Mouse (Mus musculus): ENCODE measurements at regions not wholly inside any gene's neighbourhood (a gene's known extent, or its start where the extent isn't known, plus 50 kb on each side); places are given as distances from the start of the nearest gene placed in this dataset.

GRCm38 (mm10) chr12:32112691-32113090, 51.6 kb upstream of the Prkar2b start:
- no peak for TF ChIP-seq GATA1 (IDR thresholded peaks at IDR 0.05; ENCODE audit: low read length)
- TF ChIP-seq TAL1 (IDR thresholded peaks at IDR 0.05; ENCODE audit: low read length), result no peak

All from erythroblast, embryonic 14.5 days (primary cell).